Mouse (Mus musculus) embryonic facial prominence, embryonic 14.5 days (tissue): Measurements from ENCODE around the gene Inpp1. TPM values are rescaled to one million over a fixed set of nuclear protein-coding genes. Genes with fewer than 3 reads are reported as not detected.

ENCODE experiments used
- ATAC-seq: fragments of 200-750 bp; cut with Nextera tagmentation; 2 replicates; pipeline ENCODE4 v1.8.0; 2017; ENCODE audit warnings: low read depth, moderate number of reproducible peaks, moderate TSS enrichment
- DNase-seq: peaks from one replicate; pipeline ENCODE4 v3.0.0-alpha.2; 2015; ENCODE audit warnings: low spot score
- H3K27ac ChIP-seq: fragments of 300-500 bp; sonication (generic); replicated peaks from 2 replicates; pipeline ENCODE4 v1.5.1; 2014; ENCODE audit warnings: low read depth, mild to moderate bottlenecking, low read length, moderate library complexity
- H3K27me3 ChIP-seq: fragments of 300-500 bp; sonication (generic); replicated peaks from 2 replicates; pipeline ENCODE4 v1.6.1; 2014; ENCODE audit warnings: low read length; ENCODE audit not compliant: control insufficient read depth, insufficient read depth
- H3K36me3 ChIP-seq: fragments of 300-500 bp; sonication (generic); 2 replicates; pipeline ENCODE4 v1.6.1; 2014; ENCODE audit warnings: low read length, mixed read lengths; ENCODE audit not compliant: control insufficient read depth, insufficient read depth
- H3K4me1 ChIP-seq: fragments of 300-500 bp; sonication (generic); 2 replicates; pipeline ENCODE4 v1.6.1; 2014; ENCODE audit warnings: antibody characterized with exemption, low read length; ENCODE audit not compliant: control insufficient read depth, insufficient read depth
- H3K4me2 ChIP-seq: fragments of 300-500 bp; sonication (generic); 2 replicates; pipeline ENCODE4 v1.6.1; 2014; ENCODE audit warnings: low read depth, mild to moderate bottlenecking, low read length, moderate library complexity, mixed read lengths
- H3K4me3 ChIP-seq: fragments of 300-500 bp; sonication (generic); 2 replicates; pipeline ENCODE4 v1.5.1; 2014; ENCODE audit warnings: low read depth, mild to moderate bottlenecking, low read length
- H3K9ac ChIP-seq: fragments of 300-500 bp; sonication (generic); 2 replicates; pipeline ENCODE4 v1.6.1; 2014; ENCODE audit warnings: low read depth, mild to moderate bottlenecking, low read length, moderate library complexity, mixed read lengths
- H3K9me3 ChIP-seq: fragments of 300-500 bp; sonication (generic); 2 replicates; pipeline ENCODE4 v1.6.1; 2016; ENCODE audit warnings: low read length; ENCODE audit not compliant: control insufficient read depth
- WGBS: fragments of 180-500 bp; shearing (Covaris S2); extraction: QIAGEN DNeasy Blood & Tissue Kit; methylation state at CpG from one replicate; pipeline ENCODE4 v1.1.7; 2014; 5-methylcytosine and 5-hydroxymethylcytosine counted together
- polyA plus RNA-seq: library from polyadenylated mRNA; unstranded; fragments of >200 nt; fragmentation: Nextera tagmentation; extraction: Ambion mirVana; gene quantifications from 2 replicates; pipeline ENCODE4 v1.2.1, GENCODE M21; 2014

Inpp1 gene
- polyA plus RNA-seq, 1 experiment from 2014 or later, result 15.3 TPM

GRCm38 (mm10) chr1:52844354-52844753 is 26.9 kb upstream of the Inpp1 start:
- H3K4me1 ChIP-seq, result peaks cover 6% of the 10 kb centered on the region
- no peak overlapping the region for H3K27ac ChIP-seq
- H3K4me2 ChIP-seq, result peak overlapping the region; percentile 81
- ATAC-seq, result no peak
- peak overlapping the region; percentile 65 for H3K4me3 ChIP-seq
- no peak overlapping the region for H3K9ac ChIP-seq
- DNase-seq, result no peak
- H3K27me3 ChIP-seq, result no peaks in the 10 kb centered on the region
- no peaks in the 10 kb centered on the region for H3K36me3 ChIP-seq
- no peaks in the 10 kb centered on the region for H3K9me3 ChIP-seq
- 16% methylated on average over 3 of the region's 3 CpGs for WGBS

- H3K9me3 ChIP-seq, result no peaks in the 10 kb centered on the region
- no peaks in the 10 kb centered on the region for H3K4me1 ChIP-seq
- H3K36me3 ChIP-seq, result no peaks in the 10 kb centered on the region
- no peak overlapping the region for H3K9ac ChIP-seq
- no peaks in the 10 kb centered on the region for H3K27me3 ChIP-seq
- ATAC-seq (no peak), DNase-seq (no peak)
- H3K4me3 ChIP-seq, result no peak overlapping the region
- H3K4me2 ChIP-seq, result no peak overlapping the region
- H3K27ac ChIP-seq, result no peak overlapping the region
- WGBS, result 87% methylated on average over 3 of the region's 3 CpGs
Measured at GRCm38 (mm10) chr1:52839099-52839498, 21.6 kb upstream of the Inpp1 start.

- H3K9ac ChIP-seq, result peak overlapping the region; percentile 79
- peaks cover 7% of the 10 kb centered on the region for H3K4me1 ChIP-seq
- H3K4me3 ChIP-seq, result peak overlapping the region; percentile 53
- H3K4me2 ChIP-seq, result peak overlapping the region; percentile 79
- no peak for ATAC-seq
- peak overlapping the region; percentile 84 for H3K27ac ChIP-seq
- no peaks in the 10 kb centered on the region for H3K27me3 ChIP-seq
- H3K36me3 ChIP-seq, result no peaks in the 10 kb centered on the region
- WGBS, result 3% methylated on average over 4 of the region's 7 CpGs
- no peaks in the 10 kb centered on the region for H3K9me3 ChIP-seq
- DNase-seq, result no peak
Measured at GRCm38 (mm10) chr1:52817813-52818147, 292 bp upstream of the Inpp1 start.

- Histone ChIP-seq H3K4me3 (peak overlapping the region; percentile 53), H3K9me3 (no peaks in the 10 kb centered on the region), H3K9ac (peak overlapping the region; percentile 79), H3K4me2 (peak overlapping the region; percentile 79), H3K4me1 (peaks cover 7% of the 10 kb centered on the region), H3K27me3 (no peaks in the 10 kb centered on the region), H3K27ac (peak overlapping the region; percentile 84), H3K36me3 (no peaks in the 10 kb centered on the region)
- WGBS, result 26% methylated on average over 13 of the region's 13 CpGs
- DNase-seq, result peak; percentile 80
- ATAC-seq, result peak; percentile 24
Measured at GRCm38 (mm10) chr1:52816232-52816891, 1.1 kb downstream of the Inpp1 start.

- 94% methylated on average over 6 of the region's 6 CpGs for WGBS
- Histone ChIP-seq H3K9me3 (no peaks in the 10 kb centered on the region), H3K4me2 (no peak overlapping the region), H3K36me3 (no peaks in the 10 kb centered on the region), H3K27me3 (no peaks in the 10 kb centered on the region), H3K4me1 (no peaks in the 10 kb centered on the region), H3K9ac (no peak overlapping the region), H3K27ac (no peak overlapping the region), H3K4me3 (no peak overlapping the region)
- ATAC-seq (no peak), DNase-seq (no peak)
Measured at GRCm38 (mm10) chr1:52808456-52808855, 9.0 kb downstream of the Inpp1 start.

GRCm38 (mm10) chr1:52805041-52805440 is 12.4 kb downstream of the Inpp1 start:
- no peak for ATAC-seq
- Histone ChIP-seq H3K4me1 (no peaks in the 10 kb centered on the region), H3K27ac (no peak overlapping the region), H3K36me3 (no peaks in the 10 kb centered on the region), H3K9ac (no peak overlapping the region), H3K27me3 (no peaks in the 10 kb centered on the region), H3K4me3 (no peak overlapping the region), H3K4me2 (no peak overlapping the region), H3K9me3 (no peaks in the 10 kb centered on the region)
- DNase-seq, result no peak
- 38% methylated on average over 1 of the region's 1 CpGs for WGBS

- H3K36me3 ChIP-seq, result 0 out of 2 replicates have a peak, but pooled peaks cover 8% of the 10 kb centered on the region
- no peak overlapping the region for H3K4me3 ChIP-seq
- no peak overlapping the region for H3K4me2 ChIP-seq
- no peak for ATAC-seq
- H3K9me3 ChIP-seq, result no peaks in the 10 kb centered on the region
- DNase-seq, result no peak
- H3K9ac ChIP-seq, result no peak overlapping the region
- WGBS, result 88% methylated on average over 5 of the region's 5 CpGs
- H3K27ac ChIP-seq, result no peak overlapping the region
- no peaks in the 10 kb centered on the region for H3K27me3 ChIP-seq
- no peaks in the 10 kb centered on the region for H3K4me1 ChIP-seq
Measured at GRCm38 (mm10) chr1:52802406-52802975, 15.0 kb downstream of the Inpp1 start.

GRCm38 (mm10) chr1:52801651-52802050 is 15.8 kb downstream of the Inpp1 start:
- no peak overlapping the region for H3K27ac ChIP-seq
- no peak overlapping the region for H3K4me3 ChIP-seq
- H3K36me3 ChIP-seq, result 0 out of 2 replicates have a peak, but pooled peaks cover 8% of the 10 kb centered on the region
- ATAC-seq (no peak), DNase-seq (no peak)
- H3K9me3 ChIP-seq, result no peaks in the 10 kb centered on the region
- H3K9ac ChIP-seq, result no peak overlapping the region
- H3K27me3 ChIP-seq, result no peaks in the 10 kb centered on the region
- no peak overlapping the region for H3K4me2 ChIP-seq
- H3K4me1 ChIP-seq, result no peaks in the 10 kb centered on the region
- 87% methylated on average over 5 of the region's 5 CpGs for WGBS

- WGBS, result 64% methylated on average over 3 of the region's 3 CpGs
- Histone ChIP-seq H3K4me1 (no peaks in the 10 kb centered on the region), H3K27ac (no peak overlapping the region), H3K36me3 (0 out of 2 replicates have a peak, but pooled peaks cover 8% of the 10 kb centered on the region), H3K9ac (no peak overlapping the region), H3K4me3 (no peak overlapping the region), H3K4me2 (no peak overlapping the region), H3K27me3 (no peaks in the 10 kb centered on the region), H3K9me3 (no peaks in the 10 kb centered on the region)
- ATAC-seq, result no peak
- peak; percentile 18 for DNase-seq
Measured at GRCm38 (mm10) chr1:52800340-52800740, 17.1 kb downstream of the Inpp1 start.
